Mouse (Mus musculus) forebrain, embryonic 12.5 days (tissue): ENCODE results near the gene Osbpl2. TPM values are rescaled to one million over a fixed set of nuclear protein-coding genes. Genes with fewer than 3 reads are reported as not detected.
A peak's percentile ranks its signal among the peaks of the same experiment; 100 is the strongest.

Source experiments
- ATAC-seq: fragments of 200-750 bp; cut with Nextera tagmentation; 2 replicates; pipeline ENCODE4 v1.8.0; 2017; ENCODE audit warnings: moderate TSS enrichment; ENCODE audit not compliant: low FRiP score
- H3K27ac ChIP-seq: fragments of 300-500 bp; sonication (generic); 2 replicates; pipeline ENCODE4 v1.5.1; 2016; ENCODE audit warnings: mild to moderate bottlenecking
- H3K27me3 ChIP-seq: fragments of 300-500 bp; sonication (generic); 2 replicates; pipeline ENCODE4 v1.6.1; 2016; ENCODE audit warnings: mild to moderate bottlenecking
- H3K36me3 ChIP-seq: fragments of 300-500 bp; sonication (generic); replicated peaks from 2 replicates; pipeline ENCODE4 v1.6.1; 2016; ENCODE audit warnings: mild to moderate bottlenecking
- H3K4me1 ChIP-seq: fragments of 300-500 bp; sonication (generic); 2 replicates; pipeline ENCODE4 v1.6.1; 2016
- H3K4me2 ChIP-seq: fragments of 300-500 bp; sonication (generic); 2 replicates; pipeline ENCODE4 v1.6.1; 2016; ENCODE audit warnings: mild to moderate bottlenecking, moderate library complexity
- H3K4me3 ChIP-seq: fragments of 300-500 bp; sonication (generic); replicated peaks from 2 replicates; pipeline ENCODE4 v1.5.1; 2016; ENCODE audit warnings: mild to moderate bottlenecking
- H3K9ac ChIP-seq: fragments of 300-500 bp; sonication (generic); 2 replicates; pipeline ENCODE4 v1.6.1; 2016; ENCODE audit warnings: mild to moderate bottlenecking
- H3K9me3 ChIP-seq: fragments of 300-500 bp; sonication (generic); 2 replicates; pipeline ENCODE4 v1.6.1; 2016
- WGBS: fragments of 180-500 bp; shearing (Covaris S2); methylation state at CpG from one replicate; pipeline ENCODE4 v1.1.7; 2016; 5-methylcytosine and 5-hydroxymethylcytosine counted together
- polyA plus RNA-seq: library from polyadenylated mRNA; unstranded; fragments of >200 nt; fragmentation: Nextera tagmentation; extraction: Ambion mirVana; gene quantifications from 2 replicates; pipeline ENCODE4 v1.2.1, GENCODE M21; 2016

Osbpl2 gene
- polyA plus RNA-seq, 1 experiment from 2014 or later = 46.2 TPM

DNA sequence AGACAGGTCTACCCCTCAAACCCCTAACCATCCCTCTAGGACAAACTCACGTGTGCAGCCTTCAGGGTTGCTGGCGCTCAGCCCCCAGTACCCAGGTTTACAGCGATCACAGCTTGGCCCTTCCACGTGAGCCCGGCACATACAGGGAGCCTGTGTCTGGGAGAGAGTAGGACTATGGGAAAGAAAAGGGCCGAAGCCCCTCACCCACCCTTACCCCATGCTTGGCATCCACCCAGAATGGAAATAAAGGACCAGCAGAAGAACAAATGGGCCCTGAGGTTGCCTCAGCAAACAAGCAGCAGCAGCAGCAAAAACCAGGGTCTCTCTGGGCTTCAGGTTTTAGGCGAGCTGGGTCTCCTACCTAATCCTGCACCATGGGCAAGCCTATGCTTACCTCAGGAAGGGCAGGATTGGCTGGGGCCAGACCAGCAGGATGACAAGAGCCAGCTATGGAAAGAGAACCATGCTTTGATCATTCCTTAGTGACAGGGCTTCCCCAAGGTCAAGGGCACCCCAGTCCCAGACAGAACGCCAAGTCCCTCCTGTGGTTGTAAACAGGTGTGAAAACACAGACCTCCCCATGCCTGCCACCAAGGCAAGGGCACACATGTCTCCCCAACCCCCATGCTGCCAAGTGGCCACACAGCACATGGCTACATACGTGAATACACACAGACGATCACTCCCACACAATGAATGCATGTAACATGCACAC, 78.4 kb downstream of the Osbpl2 start:
- Histone ChIP-seq H3K9ac (no peak overlapping the region), H3K27ac (no peak overlapping the region), H3K9me3 (no peaks in the 10 kb centered on the region), H3K27me3 (no peaks in the 10 kb centered on the region), H3K36me3 (no peaks in the 10 kb centered on the region; the same call in 1 of the 2 replicates), H3K4me3 (no peak overlapping the region), H3K4me1 (peaks cover 3% of the 10 kb centered on the region; the same call in 1 of the 2 replicates), H3K4me2 (no peak overlapping the region)
- no peak for ATAC-seq
- WGBS = 83% methylated on average over 10 of the region's 10 CpGs

DNA sequence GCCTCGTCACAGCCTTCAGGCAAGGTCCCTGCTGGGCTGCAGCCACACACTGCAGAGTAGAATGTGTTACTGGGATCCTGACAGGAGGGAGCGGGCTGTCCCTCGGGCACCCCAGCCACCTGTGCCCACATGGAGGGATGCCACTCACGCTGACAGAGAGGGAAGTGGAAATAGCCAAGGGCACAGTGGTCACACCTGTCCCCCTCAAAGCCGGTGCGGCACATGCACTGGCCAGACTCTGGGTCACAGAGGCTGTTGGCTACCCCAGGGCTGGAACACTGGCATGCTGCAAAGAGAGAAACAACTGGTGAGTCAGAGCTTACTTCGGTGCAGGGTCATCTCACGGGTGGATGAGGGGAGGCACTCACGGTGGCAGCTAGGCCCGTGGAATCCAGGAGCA, 79.7 kb downstream of the Osbpl2 start:
- 94% methylated on average over 10 of the region's 10 CpGs for WGBS
- H3K9ac ChIP-seq = no peak overlapping the region
- H3K27me3 ChIP-seq = no peaks in the 10 kb centered on the region
- no peaks in the 10 kb centered on the region for H3K9me3 ChIP-seq
- no peak overlapping the region for H3K4me3 ChIP-seq
- peaks cover 3% of the 10 kb centered on the region; the same call in 1 of the 2 replicates for H3K4me1 ChIP-seq
- no peaks in the 10 kb centered on the region; the same call in 1 of the 2 replicates for H3K36me3 ChIP-seq
- no peak overlapping the region for H3K4me2 ChIP-seq
- H3K27ac ChIP-seq = no peak overlapping the region
- ATAC-seq = no peak

DNA sequence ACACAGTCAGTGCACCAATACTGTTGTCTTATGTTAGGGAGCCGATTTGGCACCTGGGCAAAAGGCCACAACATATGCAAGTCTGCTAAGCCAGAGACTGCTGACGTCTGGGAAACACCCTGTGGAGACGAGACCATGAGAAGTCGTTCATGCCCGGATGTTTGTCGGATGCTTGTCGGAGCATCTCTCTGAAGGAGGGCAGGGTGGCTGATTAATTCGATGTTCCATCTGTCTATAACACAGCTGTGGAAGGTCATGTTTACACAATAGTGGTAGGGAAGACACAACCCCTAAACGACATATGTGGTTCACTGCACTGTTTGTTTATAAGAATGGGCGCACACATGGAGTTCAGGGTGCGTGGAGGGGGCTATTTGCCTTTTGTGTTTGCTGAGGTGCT, 81.6 kb downstream of the Osbpl2 start:
- H3K27ac ChIP-seq = no peak overlapping the region
- no peaks in the 10 kb centered on the region for H3K27me3 ChIP-seq
- 75% methylated on average over 11 of the region's 11 CpGs for WGBS
- no peak for ATAC-seq
- H3K36me3 ChIP-seq = no peaks in the 10 kb centered on the region
- no peak overlapping the region for H3K9ac ChIP-seq
- no peak overlapping the region for H3K4me2 ChIP-seq
- no peaks in the 10 kb centered on the region for H3K9me3 ChIP-seq
- H3K4me1 ChIP-seq = peaks cover 9% of the 10 kb centered on the region; the same call in 1 of the 2 replicates
- H3K4me3 ChIP-seq = no peak overlapping the region

DNA sequence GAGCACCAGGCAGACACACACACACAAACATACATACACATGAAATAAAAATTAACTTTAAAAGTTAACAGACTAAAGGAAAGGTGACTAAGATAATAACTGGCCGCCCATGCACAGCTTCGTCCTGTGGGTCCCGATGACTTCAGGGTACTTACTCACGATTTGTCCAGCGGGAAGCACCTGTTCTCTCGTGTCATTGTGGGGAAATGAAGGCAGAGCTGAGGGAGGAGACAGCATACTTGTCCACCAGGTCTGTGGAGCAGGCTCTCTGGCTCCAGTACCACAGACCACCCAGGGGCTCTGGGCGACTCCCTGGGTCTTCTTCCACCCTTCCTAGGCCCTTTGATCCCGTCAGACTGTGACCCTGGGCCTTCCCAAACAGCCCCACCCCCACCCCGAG, 82.2 kb downstream of the Osbpl2 start:
- no peak overlapping the region for H3K9ac ChIP-seq
- WGBS = 78% methylated on average over 9 of the region's 9 CpGs
- no peak for ATAC-seq

DNA sequence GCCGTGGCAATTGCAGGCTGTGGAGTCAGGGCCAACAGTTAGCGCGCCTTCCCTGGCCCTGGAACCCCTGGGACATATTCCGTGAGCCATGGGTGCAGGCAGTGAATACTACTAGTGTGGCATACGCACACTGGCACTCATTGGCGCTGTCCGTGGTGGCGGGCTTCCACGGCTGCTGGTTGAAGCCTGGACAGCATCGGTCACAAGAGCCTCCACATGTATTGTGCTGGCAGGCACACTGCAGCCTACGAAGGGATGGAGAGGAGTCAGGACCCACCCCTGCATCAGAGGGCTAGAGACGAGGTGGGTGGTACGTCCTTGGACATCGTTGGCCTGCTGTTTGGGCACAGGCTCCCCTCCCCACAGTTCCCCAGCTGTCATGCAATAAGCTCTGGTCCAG, 83.2 kb downstream of the Osbpl2 start:
- ATAC-seq = no peak
- Histone ChIP-seq H3K4me3 (no peak overlapping the region), H3K27me3 (no peaks in the 10 kb centered on the region), H3K4me1 (peaks cover 9% of the 10 kb centered on the region; the same call in 1 of the 2 replicates), H3K4me2 (no peak overlapping the region), H3K27ac (no peak overlapping the region), H3K9me3 (no peaks in the 10 kb centered on the region), H3K9ac (no peak overlapping the region), H3K36me3 (no peaks in the 10 kb centered on the region)
- 94% methylated on average over 14 of the region's 14 CpGs for WGBS

More for the DNA sequence above, 82.2 kb downstream of the Osbpl2 start:
- no peaks in the 10 kb centered on the region for H3K36me3 ChIP-seq
- H3K27ac ChIP-seq = no peak overlapping the region
- no peak overlapping the region for H3K4me2 ChIP-seq
- H3K4me1 ChIP-seq = peaks cover 9% of the 10 kb centered on the region; the same call in 1 of the 2 replicates
- no peaks in the 10 kb centered on the region for H3K9me3 ChIP-seq
- H3K27me3 ChIP-seq = no peaks in the 10 kb centered on the region
- H3K4me3 ChIP-seq = no peak overlapping the region

DNA sequence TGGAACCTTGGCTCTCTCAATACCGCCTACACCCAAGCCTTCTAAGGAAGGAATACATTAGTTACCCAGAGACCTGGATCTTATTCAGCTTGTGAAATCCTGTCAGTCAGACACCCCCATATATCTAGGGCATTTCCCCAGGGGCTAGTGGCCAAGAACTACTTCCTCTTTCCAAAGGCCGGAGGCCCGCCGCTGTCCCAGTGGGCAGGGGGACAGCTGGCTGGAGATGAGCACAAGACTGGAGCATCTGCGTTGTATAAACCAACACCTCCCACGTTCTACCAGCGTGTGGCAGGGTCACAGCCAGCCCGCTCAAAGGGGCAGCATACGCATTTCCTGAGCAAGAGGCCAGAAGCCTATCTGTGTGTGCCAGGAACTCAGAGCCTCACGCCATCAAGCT, 83.7 kb downstream of the Osbpl2 start:
- H3K4me2 ChIP-seq = no peak overlapping the region
- H3K36me3 ChIP-seq = no peaks in the 10 kb centered on the region
- H3K27ac ChIP-seq = no peak overlapping the region
- peaks cover 9% of the 10 kb centered on the region; the same call in 1 of the 2 replicates for H3K4me1 ChIP-seq
- no peaks in the 10 kb centered on the region for H3K9me3 ChIP-seq
- ATAC-seq = no peak
- H3K9ac ChIP-seq = no peak overlapping the region
- H3K4me3 ChIP-seq = no peak overlapping the region
- WGBS = 89% methylated on average over 10 of the region's 10 CpGs
- no peaks in the 10 kb centered on the region for H3K27me3 ChIP-seq

DNA sequence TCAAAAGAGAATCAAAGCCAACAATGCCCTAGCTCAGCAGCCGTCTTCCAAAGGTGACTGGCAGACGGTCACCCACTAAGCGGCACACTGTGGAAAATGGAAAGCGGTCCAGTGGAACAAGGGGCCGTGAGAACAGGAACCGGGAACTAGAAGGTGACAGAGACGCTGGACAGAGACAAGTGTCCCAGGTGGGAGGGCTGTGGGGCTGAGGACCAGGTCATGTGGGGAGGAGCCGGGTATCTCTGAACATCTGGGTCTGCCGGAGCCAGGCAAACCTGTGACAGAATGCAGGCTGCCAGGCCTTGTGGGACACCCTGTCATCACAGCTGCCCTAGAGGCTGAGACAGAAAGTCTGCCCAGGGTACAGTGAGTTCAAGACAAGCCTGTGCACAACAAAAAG, 85.4 kb downstream of the Osbpl2 start:
- Histone ChIP-seq H3K27ac (0 out of 2 replicates have a peak overlapping the region, but pooled peaks have one; percentile 9), H3K4me1 (peaks cover 9% of the 10 kb centered on the region; the same call in 1 of the 2 replicates), H3K9ac (no peak overlapping the region), H3K4me3 (no peak overlapping the region), H3K9me3 (no peaks in the 10 kb centered on the region), H3K27me3 (no peaks in the 10 kb centered on the region), H3K4me2 (no peak overlapping the region), H3K36me3 (no peaks in the 10 kb centered on the region)
- no peak for ATAC-seq
- 92% methylated on average over 9 of the region's 9 CpGs for WGBS

DNA sequence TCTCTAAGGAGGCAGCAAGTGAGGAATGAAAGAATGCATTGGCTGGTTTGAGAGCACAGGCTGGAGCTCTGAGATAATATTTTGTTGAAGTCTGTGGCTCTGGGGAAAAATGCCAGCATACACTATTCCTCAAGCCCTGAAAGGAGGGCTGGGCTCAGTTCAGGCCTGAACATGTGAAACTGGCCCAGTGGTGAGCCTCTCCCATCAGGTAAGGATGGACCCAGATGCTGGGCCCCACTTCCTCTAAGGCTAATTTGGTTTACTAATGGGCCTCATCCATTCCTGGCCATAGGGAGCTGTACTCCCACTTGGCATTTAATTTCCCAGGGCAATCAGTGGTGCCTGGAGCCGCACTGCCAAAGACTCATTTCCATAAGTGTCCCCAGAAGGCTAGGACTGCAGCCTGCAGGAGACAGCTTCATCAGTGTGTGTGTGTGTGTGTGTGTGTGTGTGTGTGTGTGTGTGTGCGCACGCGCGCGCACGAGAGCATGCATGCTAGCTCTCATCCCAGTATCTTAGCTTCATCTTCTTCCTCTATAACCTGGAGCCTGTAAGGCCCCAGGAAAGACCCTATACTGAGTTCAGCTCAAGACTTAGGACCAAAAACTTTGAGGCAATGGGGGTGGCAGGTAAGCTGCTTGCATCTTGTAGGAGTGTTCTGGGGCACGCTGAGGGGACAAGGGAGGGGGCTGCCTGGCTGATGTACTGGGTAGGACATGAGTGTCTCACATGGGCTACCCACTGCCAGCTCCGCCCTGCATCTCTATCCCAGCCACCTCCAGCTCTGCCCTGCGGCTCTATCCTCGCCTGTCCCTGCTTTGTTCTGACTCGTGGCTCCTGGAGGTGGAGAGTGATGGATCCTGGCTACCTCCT, 86.2 kb downstream of the Osbpl2 start:
- WGBS = 82% methylated on average over 12 of the region's 12 CpGs
- H3K9ac ChIP-seq = peak overlapping the region; percentile 38
- ATAC-seq = peak; percentile 64; the same call in 1 of the 2 replicates

DNA sequence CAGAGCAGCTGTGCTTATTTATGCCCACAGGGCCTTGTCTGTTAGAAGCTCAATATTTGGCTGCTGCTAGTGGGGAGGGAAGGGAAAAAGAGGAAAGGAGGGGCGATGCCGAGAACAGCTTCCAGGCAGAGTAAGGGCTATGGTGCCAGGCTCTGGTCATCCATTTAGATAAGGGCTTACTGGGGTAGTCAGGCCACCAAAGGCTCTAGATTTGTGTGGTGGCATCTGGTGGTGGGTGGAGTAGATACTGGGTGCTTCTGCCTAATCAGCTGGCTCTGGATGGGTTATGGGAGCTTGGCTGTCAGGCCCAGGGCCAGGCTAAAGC, 86.8 kb downstream of the Osbpl2 start:
- no peak for ATAC-seq
- Histone ChIP-seq H3K36me3 (no peaks in the 10 kb centered on the region), H3K27ac (peak overlapping the region; percentile 19; the same call in 1 of the 2 replicates), H3K4me2 (no peak overlapping the region), H3K9me3 (no peaks in the 10 kb centered on the region), H3K4me3 (no peak overlapping the region), H3K9ac (peak overlapping the region; percentile 38), H3K27me3 (no peaks in the 10 kb centered on the region), H3K4me1 (peaks cover 7% of the 10 kb centered on the region; the same call in 1 of the 2 replicates)
- WGBS = 100% methylated on average over 2 of the region's 2 CpGs

More for the DNA sequence above, 86.2 kb downstream of the Osbpl2 start:
- peaks cover 9% of the 10 kb centered on the region; the same call in 1 of the 2 replicates for H3K4me1 ChIP-seq
- no peaks in the 10 kb centered on the region for H3K36me3 ChIP-seq
- no peaks in the 10 kb centered on the region for H3K9me3 ChIP-seq
- no peak overlapping the region for H3K4me3 ChIP-seq
- peak overlapping the region; percentile 19 for H3K27ac ChIP-seq
- H3K27me3 ChIP-seq = no peaks in the 10 kb centered on the region
- H3K4me2 ChIP-seq = no peak overlapping the region

DNA sequence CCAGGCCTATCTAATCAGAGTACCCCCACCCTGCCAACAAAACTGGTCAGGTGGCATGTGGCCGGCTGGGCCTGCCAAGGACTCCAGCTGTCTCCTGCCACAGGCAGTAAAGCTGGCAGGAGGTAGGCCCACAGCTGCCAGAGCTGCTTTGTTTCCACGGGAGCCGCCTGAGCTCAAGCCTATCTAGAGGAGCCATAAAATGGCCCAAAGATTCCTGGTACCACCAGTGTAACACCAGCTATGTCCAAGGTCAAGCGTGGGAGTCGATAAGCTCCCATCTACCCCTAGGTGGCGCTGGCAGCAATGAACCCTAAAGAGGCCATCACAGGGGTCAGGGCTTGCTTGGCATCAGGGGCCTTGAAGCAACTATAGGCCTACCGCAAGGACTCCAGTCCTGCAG, 88.7 kb downstream of the Osbpl2 start:
- no peak for ATAC-seq
- H3K27ac ChIP-seq = no peak overlapping the region

DNA sequence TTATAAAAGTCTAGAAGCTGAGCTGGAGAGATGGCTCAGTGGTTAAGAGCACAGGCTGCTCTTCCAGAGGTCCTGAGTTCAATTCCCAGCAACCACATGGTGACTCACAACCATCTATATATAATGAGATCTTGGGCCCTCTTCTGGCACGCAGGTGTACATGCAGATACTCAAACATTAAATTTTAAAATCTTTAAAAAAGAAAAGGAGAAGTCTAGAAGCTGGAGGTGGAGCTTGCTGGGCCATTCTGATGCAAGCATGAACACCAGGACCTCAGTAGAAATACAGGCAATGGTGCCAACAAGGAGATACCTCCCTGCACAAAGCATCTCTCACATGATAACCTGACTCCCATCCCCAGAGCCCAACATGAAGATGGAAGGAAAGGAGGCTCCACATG, 89.9 kb downstream of the Osbpl2 start:
- peaks cover 6% of the 10 kb centered on the region; the same call in 1 of the 2 replicates for H3K4me1 ChIP-seq
- ATAC-seq = no peak
- H3K27me3 ChIP-seq = no peaks in the 10 kb centered on the region
- H3K4me3 ChIP-seq = no peak overlapping the region
- no peaks in the 10 kb centered on the region for H3K36me3 ChIP-seq
- H3K27ac ChIP-seq = no peak overlapping the region
- H3K4me2 ChIP-seq = no peak overlapping the region
- 0 out of 2 replicates have a peak, but pooled peaks cover 3% of the 10 kb centered on the region for H3K9me3 ChIP-seq
- WGBS = 78% methylated on average over 1 of the region's 1 CpGs
- H3K9ac ChIP-seq = no peak overlapping the region

More for the DNA sequence above, 88.7 kb downstream of the Osbpl2 start:
- Histone ChIP-seq H3K27me3 (no peaks in the 10 kb centered on the region), H3K4me1 (peaks cover 6% of the 10 kb centered on the region; the same call in 1 of the 2 replicates), H3K4me2 (no peak overlapping the region), H3K4me3 (no peak overlapping the region), H3K36me3 (no peaks in the 10 kb centered on the region), H3K9ac (no peak overlapping the region), H3K9me3 (0 out of 2 replicates have a peak, but pooled peaks cover 3% of the 10 kb centered on the region)
- WGBS = 72% methylated on average over 7 of the region's 7 CpGs

DNA sequence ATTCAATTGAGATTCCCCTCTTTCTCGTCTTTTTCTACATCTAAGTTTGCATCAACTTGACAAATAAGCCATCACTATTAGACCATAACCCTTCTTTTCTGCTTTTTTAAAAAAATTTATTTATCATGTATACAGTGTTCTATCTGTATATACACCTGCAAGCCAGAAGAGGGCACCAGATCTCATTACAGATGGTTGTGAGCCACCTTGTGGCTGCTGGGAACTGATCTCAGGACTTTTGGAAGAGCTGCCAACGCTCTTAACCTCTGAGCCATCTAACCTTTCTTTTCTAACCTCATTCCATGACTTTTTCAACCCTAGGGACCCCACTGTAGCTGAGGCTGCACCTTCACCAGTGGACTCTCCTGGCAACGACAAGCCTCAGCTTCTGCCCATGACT, 93.1 kb downstream of the Osbpl2 start:
- Histone ChIP-seq H3K9me3 (0 out of 2 replicates have a peak, but pooled peaks cover 3% of the 10 kb centered on the region), H3K27ac (no peak overlapping the region), H3K4me3 (no peak overlapping the region), H3K4me1 (peaks cover 8% of the 10 kb centered on the region; the same call in 1 of the 2 replicates), H3K27me3 (no peaks in the 10 kb centered on the region), H3K36me3 (no peaks in the 10 kb centered on the region), H3K9ac (no peak overlapping the region), H3K4me2 (no peak overlapping the region)
- no peak for ATAC-seq
- WGBS = 93% methylated on average over 3 of the region's 3 CpGs
